Mouse (Mus musculus) hindbrain, embryonic 13.5 days (tissue): ENCODE results near the gene Foxe1. TPM values are rescaled to one million over a fixed set of nuclear protein-coding genes. Genes with fewer than 3 reads are reported as not detected.
A peak's percentile ranks its signal among the peaks of the same experiment; 100 is the strongest.

Experiments
- ATAC-seq: fragments of 200-750 bp; cut with Nextera tagmentation; 2 replicates; pipeline ENCODE4 v1.8.0; 2017; ENCODE audit warnings: moderate TSS enrichment; ENCODE audit not compliant: low FRiP score
- H3K27ac ChIP-seq: fragments of 300-500 bp; sonication (generic); 2 replicates; pipeline ENCODE4 v1.5.1; 2015; ENCODE audit warnings: inconsistent platforms, mild to moderate bottlenecking, moderate library complexity
- H3K27me3 ChIP-seq: fragments of 300-500 bp; sonication (generic); 2 replicates; pipeline ENCODE4 v1.6.1; 2015; ENCODE audit warnings: mild to moderate bottlenecking, inconsistent platforms
- H3K36me3 ChIP-seq: fragments of 300-500 bp; sonication (generic); 2 replicates; pipeline ENCODE4 v1.6.1; 2015; ENCODE audit warnings: mild to moderate bottlenecking, inconsistent platforms
- H3K4me1 ChIP-seq: fragments of 300-500 bp; sonication (generic); replicated peaks from 2 replicates; pipeline ENCODE4 v1.6.1; 2015; ENCODE audit warnings: inconsistent platforms
- H3K4me2 ChIP-seq: fragments of 300-500 bp; sonication (generic); 2 replicates; pipeline ENCODE4 v1.6.1; 2015; ENCODE audit warnings: inconsistent platforms, mild to moderate bottlenecking, moderate library complexity
- H3K4me3 ChIP-seq: fragments of 300-500 bp; sonication (generic); 2 replicates; pipeline ENCODE4 v1.5.1; 2015; ENCODE audit warnings: mild to moderate bottlenecking, inconsistent platforms
- H3K9ac ChIP-seq: fragments of 300-500 bp; sonication (generic); 2 replicates; pipeline ENCODE4 v1.6.1; 2015; ENCODE audit warnings: mild to moderate bottlenecking, inconsistent platforms
- H3K9me3 ChIP-seq: fragments of 300-500 bp; sonication (generic); 2 replicates; pipeline ENCODE4 v1.6.1; 2016; ENCODE audit warnings: inconsistent platforms
- WGBS: fragments of 180-500 bp; shearing (Covaris S2); methylation state at CpG from one replicate; pipeline ENCODE4 v1.1.7; 2015; 5-methylcytosine and 5-hydroxymethylcytosine counted together
- polyA plus RNA-seq: library from polyadenylated mRNA; unstranded; fragments of >200 nt; fragmentation: Nextera tagmentation; extraction: Ambion mirVana; gene quantifications from 2 replicates; pipeline ENCODE4 v1.2.1, GENCODE M21; 2015

Gene Foxe1
- not detected in 2 replicates for polyA plus RNA-seq

DNA sequence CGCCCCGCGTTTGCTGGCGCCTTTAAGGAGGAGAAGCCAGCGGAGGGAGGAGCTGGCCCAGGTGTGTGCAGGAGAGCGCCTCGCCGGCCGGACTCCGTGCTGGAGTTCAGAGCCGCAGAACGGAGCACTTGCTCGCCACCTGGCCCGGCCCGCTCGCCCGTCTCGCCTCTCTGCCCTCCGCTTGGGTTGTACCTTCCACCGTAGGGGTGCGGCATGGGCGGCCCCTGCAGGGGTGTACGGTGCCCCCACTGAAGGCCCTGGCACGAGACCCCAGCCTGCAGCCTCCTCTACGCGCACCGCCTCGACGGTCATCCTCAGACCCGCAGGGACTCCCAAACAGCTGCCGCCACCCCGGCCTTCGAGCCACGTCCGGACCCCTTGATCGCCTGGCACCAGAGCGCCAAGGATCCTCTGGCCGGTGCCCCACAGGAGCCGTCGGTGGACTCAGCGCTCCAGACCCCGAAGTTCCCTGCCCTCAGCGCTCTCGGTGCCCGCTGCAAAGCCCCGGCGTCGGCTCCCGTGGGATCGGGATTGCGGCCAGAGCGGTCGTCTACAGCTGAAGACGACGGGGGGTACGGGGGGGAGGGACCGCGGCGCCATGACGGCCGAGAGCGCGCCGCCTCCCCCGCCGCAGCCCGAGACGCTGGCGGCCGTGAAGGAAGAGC lies at the start of gene Foxe1:
Foxe1 (plus strand) TSS at position 14 of the 665 bp plus-strand sequence.
- Histone ChIP-seq H3K9me3 (no peaks in the 10 kb centered on the region), H3K27ac (no peak within 1 kb of the TSS), H3K9ac (no peak within 1 kb of the TSS), H3K4me2 (peak within 1 kb of the TSS; percentile 52), H3K36me3 (no peaks in the 10 kb centered on the region), H3K4me3 (peak within 1 kb of the TSS; percentile 36), H3K4me1 (peaks cover 25% of the 10 kb centered on the region), H3K27me3 (peaks cover 99% of the 10 kb centered on the region)
- WGBS, result 1% methylated on average over 65 of the region's 70 CpGs
- ATAC-seq, result no peak

DNA sequence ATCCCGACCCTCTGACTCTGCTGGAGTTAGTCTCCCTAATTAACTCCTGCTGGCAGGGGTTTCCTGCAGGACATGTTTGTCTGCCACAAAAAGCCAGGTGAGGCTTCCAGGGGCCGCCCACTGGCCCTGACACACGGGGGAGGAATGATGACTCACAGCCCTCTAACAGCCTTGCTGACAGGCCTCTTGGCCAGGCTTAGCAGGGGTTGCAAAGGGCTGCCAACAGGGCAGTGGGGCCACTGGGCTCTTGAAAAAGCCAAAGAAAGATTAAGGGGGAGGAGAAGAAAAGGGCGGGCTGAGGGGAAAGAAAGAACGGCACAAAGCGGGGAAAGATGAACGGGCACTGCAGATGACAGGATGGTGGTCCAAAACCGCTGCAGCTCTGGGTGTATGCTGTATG lies 39.3 kb upstream of the Foxe1 start:
- Histone ChIP-seq H3K4me2 (peak overlapping the region; percentile 71), H3K36me3 (no peaks in the 10 kb centered on the region), H3K27ac (no peak overlapping the region), H3K9ac (peak overlapping the region; percentile 39; the same call in 1 of the 2 replicates), H3K27me3 (peaks cover 12% of the 10 kb centered on the region), H3K4me1 (peaks cover 16% of the 10 kb centered on the region), H3K9me3 (no peaks in the 10 kb centered on the region), H3K4me3 (peak overlapping the region; percentile 71; the same call in 1 of the 2 replicates)
- WGBS, result 8% methylated on average over 8 of the region's 8 CpGs
- ATAC-seq, result 0 out of 2 replicates have a peak, but pooled peaks have one; percentile 26

DNA sequence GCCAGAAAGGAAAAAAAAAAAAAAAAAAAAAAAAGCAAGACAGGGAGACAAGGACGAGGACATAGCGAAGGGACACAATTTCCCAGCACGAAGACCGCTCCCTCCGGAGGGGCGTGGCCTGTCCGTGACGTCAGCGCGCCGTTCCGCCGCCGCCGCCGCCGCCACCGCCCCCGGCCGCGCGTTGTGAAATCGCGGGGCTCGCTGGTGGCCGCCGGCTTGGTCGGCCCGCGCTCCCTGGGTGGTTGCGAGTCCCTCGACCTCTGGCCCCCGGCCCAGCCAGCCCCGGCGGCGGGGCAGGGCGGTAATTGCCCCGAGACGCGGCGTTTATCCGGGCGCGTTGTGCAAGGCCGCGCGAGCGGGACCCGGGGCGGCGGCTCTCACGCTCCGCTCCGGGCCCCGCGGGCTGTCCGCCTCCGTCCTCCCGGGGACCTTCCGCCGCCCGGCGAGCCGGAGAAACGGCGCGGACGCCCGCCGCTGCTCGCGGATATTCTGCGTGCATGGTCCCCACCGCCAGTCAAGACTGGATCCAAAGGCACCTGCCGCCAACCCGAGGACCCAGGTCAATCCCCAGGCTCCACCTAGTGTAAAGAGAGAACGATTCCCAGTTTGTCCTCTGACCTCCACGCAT lies 38.5 kb upstream of the Foxe1 start:
- Histone ChIP-seq H3K4me2 (peak overlapping the region; percentile 71), H3K36me3 (no peaks in the 10 kb centered on the region), H3K9me3 (no peaks in the 10 kb centered on the region), H3K4me3 (peak overlapping the region; percentile 71), H3K27me3 (peaks cover 12% of the 10 kb centered on the region), H3K9ac (peak overlapping the region; percentile 86), H3K27ac (peak overlapping the region; percentile 80), H3K4me1 (peaks cover 16% of the 10 kb centered on the region)
- ATAC-seq, result peak; percentile 91
- under 1% methylated on average over 59 of the region's 78 CpGs for WGBS

DNA sequence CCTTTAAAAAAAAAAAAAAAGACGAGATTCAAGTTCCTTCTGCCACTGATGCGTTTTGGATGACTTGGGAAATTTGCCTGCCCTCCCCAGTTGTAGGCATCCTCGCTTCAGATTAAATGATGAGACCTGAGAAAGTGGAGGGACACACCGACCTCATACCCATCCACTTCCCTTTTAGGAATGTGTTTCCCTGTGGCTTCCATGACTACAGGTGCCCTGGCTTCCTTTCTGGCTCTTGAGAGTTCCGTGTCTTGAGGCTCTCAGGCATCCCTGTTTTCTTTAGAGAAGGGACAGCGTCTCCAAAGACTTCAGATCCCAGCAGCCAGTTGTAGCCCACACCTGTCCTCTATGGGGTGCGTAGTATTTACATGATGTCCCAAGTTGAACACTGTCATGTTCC lies 38.0 kb upstream of the Foxe1 start:
- Histone ChIP-seq H3K9ac (peak overlapping the region; percentile 86), H3K4me3 (peak overlapping the region; percentile 71), H3K4me1 (peaks cover 16% of the 10 kb centered on the region), H3K27me3 (peaks cover 12% of the 10 kb centered on the region), H3K36me3 (no peaks in the 10 kb centered on the region), H3K4me2 (peak overlapping the region; percentile 71), H3K27ac (peak overlapping the region; percentile 80; the same call in 1 of the 2 replicates), H3K9me3 (no peaks in the 10 kb centered on the region)
- 16% methylated on average over 7 of the region's 7 CpGs for WGBS
- ATAC-seq, result no peak

DNA sequence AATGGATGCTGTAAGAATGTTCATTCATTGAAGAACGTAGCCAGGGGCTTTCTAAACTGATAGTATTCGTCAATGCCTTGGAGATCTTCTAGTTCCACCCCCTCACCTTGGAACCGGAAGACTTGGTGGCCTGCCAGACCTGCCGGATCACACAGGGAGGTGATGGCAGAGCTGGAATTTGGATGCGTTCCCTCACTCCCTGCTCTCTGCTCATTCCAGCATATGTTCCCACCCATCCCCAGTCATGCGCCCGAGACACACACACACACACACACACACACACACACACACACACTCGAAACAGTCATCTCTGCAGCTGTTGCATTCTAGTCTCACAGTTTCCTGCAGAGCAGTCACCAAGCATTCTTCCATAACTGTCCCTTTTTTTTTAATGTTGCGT lies 36.1 kb upstream of the Foxe1 start:
- 69% methylated on average over 8 of the region's 9 CpGs for whole genome bisulfite sequencing

DNA sequence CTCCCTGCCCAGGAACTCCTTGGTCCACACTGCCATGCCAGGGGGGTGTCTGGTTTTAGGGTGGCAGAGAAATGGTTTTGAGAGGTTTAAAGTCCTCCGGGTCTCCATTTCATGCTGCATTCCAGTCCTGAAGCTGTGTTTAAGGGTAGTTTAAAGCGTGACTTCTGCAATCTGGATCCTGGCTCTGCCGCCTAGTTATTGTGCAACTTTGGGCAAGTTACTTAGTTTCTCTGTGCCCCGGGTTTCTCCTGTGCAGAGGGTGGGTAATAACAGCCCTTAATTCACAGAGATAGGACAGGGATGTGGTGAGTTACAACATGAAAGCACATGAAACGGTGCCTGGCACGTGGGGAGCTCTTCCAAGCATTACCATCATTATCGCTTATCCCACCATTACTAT lies 35.5 kb upstream of the Foxe1 start:
- no peak overlapping the region for H3K4me3 ChIP-seq
- H3K4me2 ChIP-seq, result no peak overlapping the region
- no peak overlapping the region for H3K27ac ChIP-seq
- H3K9ac ChIP-seq, result no peak overlapping the region
- H3K9me3 ChIP-seq, result no peaks in the 10 kb centered on the region
- peaks cover 12% of the 10 kb centered on the region for H3K27me3 ChIP-seq
- no peak for ATAC-seq
- H3K4me1 ChIP-seq, result peaks cover 16% of the 10 kb centered on the region
- 91% methylated on average over 7 of the region's 7 CpGs for WGBS
- H3K36me3 ChIP-seq, result no peaks in the 10 kb centered on the region

More for the DNA sequence above, 36.1 kb upstream of the Foxe1 start:
- Histone ChIP-seq H3K9me3 (no peaks in the 10 kb centered on the region), H3K27ac (no peak overlapping the region), H3K36me3 (no peaks in the 10 kb centered on the region), H3K4me1 (peaks cover 16% of the 10 kb centered on the region), H3K4me2 (no peak overlapping the region), H3K9ac (no peak overlapping the region), H3K4me3 (no peak overlapping the region), H3K27me3 (peaks cover 12% of the 10 kb centered on the region)
- ATAC-seq, result no peak

DNA sequence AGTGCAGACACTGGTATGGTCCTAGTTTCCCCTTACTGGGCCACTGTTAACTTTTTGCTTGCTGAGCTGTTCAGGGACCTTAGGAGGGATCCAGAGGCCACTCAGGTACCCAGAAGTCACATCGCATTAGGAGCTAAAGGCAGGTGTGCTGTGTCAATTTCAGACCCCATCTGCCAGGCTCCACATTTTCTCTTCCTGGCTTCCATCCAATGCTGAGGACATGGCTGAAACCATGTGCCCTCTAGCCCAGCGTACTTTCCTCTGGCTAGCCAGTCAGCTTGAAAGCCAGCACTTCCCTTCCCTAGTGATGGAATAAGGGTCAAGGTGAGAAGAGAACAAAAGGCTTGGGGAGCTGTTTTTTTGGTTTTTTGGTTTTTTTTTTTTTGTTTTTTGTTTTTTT lies 31.8 kb upstream of the Foxe1 start:
- H3K4me1 ChIP-seq, result 0 out of 2 replicates have a peak, but pooled peaks cover 3% of the 10 kb centered on the region
- WGBS, result 78% methylated on average over 2 of the region's 2 CpGs
- H3K9ac ChIP-seq, result no peak overlapping the region
- no peak overlapping the region for H3K4me2 ChIP-seq
- no peak for ATAC-seq
- no peak overlapping the region for H3K4me3 ChIP-seq
- no peaks in the 10 kb centered on the region for H3K9me3 ChIP-seq
- peaks cover 3% of the 10 kb centered on the region; the same call in 1 of the 2 replicates for H3K27me3 ChIP-seq
- no peaks in the 10 kb centered on the region for H3K36me3 ChIP-seq
- H3K27ac ChIP-seq, result no peak overlapping the region

DNA sequence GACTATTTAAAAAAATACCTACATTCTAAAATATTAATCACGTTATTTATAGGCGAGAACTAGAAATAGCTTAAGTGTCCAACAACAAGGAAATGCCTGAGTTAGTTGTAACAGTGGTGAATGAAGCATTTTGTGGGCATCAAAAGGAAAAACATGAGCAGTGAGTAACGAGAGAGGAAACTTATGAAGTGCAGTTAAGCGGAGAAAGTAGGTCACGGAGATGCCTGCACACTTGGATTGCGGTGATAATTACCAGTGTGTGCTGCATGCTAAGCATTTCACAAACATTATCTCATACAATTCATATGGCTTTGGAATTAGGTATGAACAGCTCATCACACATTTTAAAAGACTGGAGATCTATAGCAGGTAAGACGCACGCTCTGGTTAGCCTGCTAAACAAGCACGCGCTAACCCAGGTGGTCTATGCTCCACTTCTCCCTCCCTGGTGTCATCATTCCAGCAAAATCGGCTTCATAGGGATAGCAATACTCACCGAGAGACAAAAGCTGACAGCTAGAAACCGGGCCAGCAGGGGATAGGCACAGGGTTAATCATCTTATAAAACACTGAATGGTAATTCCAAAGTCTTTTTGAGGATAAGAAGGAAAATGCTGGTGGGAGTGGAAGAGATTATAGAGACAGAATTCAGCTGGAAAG lies 21.5 kb upstream of the Foxe1 start:
- Histone ChIP-seq H3K9me3 (no peaks in the 10 kb centered on the region), H3K27me3 (0 out of 2 replicates have a peak, but pooled peaks cover 13% of the 10 kb centered on the region), H3K4me1 (no peaks in the 10 kb centered on the region), H3K27ac (no peak overlapping the region), H3K36me3 (no peaks in the 10 kb centered on the region), H3K4me3 (no peak overlapping the region), H3K4me2 (no peak overlapping the region), H3K9ac (no peak overlapping the region)
- WGBS, result 86% methylated on average over 13 of the region's 13 CpGs
- ATAC-seq, result no peak

DNA sequence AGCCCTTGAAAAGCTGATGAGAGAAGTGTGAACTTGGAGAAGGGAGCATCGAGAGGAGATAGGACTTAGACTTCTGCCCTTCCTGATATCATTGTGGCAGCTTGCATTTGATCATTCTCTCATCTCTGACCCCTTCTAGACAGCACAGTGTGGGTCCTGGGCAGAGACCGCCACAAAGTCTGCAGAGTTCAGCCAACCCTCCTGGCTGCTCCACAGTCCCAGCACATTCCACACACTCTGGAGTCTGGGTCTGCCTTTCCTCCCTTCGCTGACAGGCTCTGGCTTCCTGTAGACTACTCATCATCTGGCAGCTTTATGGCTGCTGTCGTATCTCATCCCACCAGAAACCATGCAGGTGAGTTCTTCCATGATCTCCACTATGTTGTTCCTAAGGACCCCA lies 20.7 kb upstream of the Foxe1 start:
- Histone ChIP-seq H3K4me3 (no peak overlapping the region), H3K4me1 (no peaks in the 10 kb centered on the region), H3K27me3 (0 out of 2 replicates have a peak, but pooled peaks cover 13% of the 10 kb centered on the region), H3K36me3 (no peaks in the 10 kb centered on the region), H3K4me2 (no peak overlapping the region), H3K9ac (no peak overlapping the region), H3K9me3 (no peaks in the 10 kb centered on the region), H3K27ac (no peak overlapping the region)
- no peak for ATAC-seq
- WGBS, result 74% methylated on average over 4 of the region's 4 CpGs

DNA sequence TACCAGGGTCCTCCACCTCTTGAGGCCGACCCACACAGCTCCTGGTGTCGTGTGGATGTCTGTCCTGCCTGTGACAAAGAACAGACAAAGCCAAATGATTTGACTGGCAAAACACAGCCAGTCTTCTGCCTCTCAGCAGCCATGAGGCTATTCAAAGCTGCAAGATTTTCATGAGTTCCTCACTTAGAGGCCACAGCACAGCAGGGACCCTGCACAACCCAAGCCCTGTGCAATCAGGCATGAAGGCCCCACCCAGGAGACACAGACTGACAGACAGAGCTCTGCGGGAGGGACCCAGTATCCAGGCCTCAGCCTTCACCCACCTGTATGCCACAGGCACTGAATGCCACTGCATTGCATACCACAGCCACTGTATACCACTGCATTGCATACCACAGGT lies 14.5 kb upstream of the Foxe1 start:
- WGBS, result 38% methylated on average over 3 of the region's 3 CpGs
- Histone ChIP-seq H3K27me3 (peaks cover 11% of the 10 kb centered on the region), H3K36me3 (no peaks in the 10 kb centered on the region), H3K4me1 (no peaks in the 10 kb centered on the region), H3K4me2 (no peak overlapping the region), H3K9ac (no peak overlapping the region), H3K9me3 (no peaks in the 10 kb centered on the region), H3K4me3 (no peak overlapping the region), H3K27ac (no peak overlapping the region)
- ATAC-seq, result no peak

DNA sequence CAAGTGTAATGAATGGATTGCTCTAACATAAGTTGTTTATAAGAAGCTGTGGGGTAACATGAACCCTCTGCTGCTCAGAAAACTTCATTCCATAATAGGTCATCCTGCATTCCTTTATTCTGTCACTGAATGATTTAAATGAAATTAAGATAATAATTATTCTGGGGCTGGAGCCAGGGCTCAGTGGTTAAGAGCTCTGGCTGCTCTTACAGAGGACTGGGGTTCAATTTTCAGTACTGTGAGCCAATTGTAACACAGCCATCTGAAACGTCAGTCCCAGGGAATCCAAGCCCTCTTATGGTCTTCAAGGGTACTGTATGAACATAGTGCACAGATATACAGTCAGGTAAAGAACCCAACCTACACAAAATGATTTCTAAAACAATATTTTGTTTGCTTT lies 7.6 kb upstream of the Foxe1 start:
- Histone ChIP-seq H3K4me2 (no peak overlapping the region), H3K9me3 (no peaks in the 10 kb centered on the region), H3K4me1 (peaks cover 3% of the 10 kb centered on the region; the same call in 1 of the 2 replicates), H3K36me3 (no peaks in the 10 kb centered on the region), H3K4me3 (no peak overlapping the region), H3K27ac (no peak overlapping the region), H3K9ac (no peak overlapping the region), H3K27me3 (peaks cover 74% of the 10 kb centered on the region)
- WGBS, result 31% methylated on average over 1 of the region's 1 CpGs
- ATAC-seq, result no peak

DNA sequence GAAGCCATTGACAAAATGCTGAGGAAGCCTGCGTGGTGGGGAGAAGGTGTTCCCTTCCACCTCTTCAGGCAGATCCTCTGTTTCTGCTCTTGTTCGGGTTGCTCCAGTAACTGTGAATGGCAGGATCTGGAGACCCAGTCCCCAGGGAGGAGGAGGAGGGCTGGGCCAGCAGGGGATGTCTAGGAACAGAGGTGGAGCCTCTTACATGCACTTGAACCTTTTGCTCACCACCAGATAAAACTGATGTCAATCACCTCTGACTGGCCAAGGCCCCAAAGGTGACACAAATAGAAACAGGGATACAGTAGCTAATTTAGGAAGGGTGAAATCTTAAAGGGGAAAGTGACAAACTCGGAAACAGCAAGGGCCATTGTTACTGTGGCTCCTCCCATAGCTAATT lies 5.4 kb upstream of the Foxe1 start:
- Histone ChIP-seq H3K9ac (no peak overlapping the region), H3K4me1 (peaks cover 11% of the 10 kb centered on the region; the same call in 1 of the 2 replicates), H3K4me2 (no peak overlapping the region), H3K4me3 (no peak overlapping the region), H3K27ac (no peak overlapping the region), H3K36me3 (no peaks in the 10 kb centered on the region), H3K9me3 (no peaks in the 10 kb centered on the region), H3K27me3 (peaks cover 91% of the 10 kb centered on the region)
- ATAC-seq, result no peak
- 0% methylated on average over 3 of the region's 3 CpGs for WGBS
